Mouse (Mus musculus) bone marrow macrophage, adult 2 months (primary cell): ENCODE measurements around the gene Sel1l3.

Experiments used
- CTCF ChIP-seq: IDR thresholded peaks from 2 replicates; pipeline ENCODE4 v1.5.1; 2012; ENCODE audit warnings: low read depth, mild to moderate bottlenecking, low read length, moderate library complexity
- POLR2A ChIP-seq: IDR thresholded peaks from 2 replicates; pipeline ENCODE4 v1.6.1; 2012; ENCODE audit warnings: mild to moderate bottlenecking, low read depth, low read length, borderline replicate concordance

DNA sequence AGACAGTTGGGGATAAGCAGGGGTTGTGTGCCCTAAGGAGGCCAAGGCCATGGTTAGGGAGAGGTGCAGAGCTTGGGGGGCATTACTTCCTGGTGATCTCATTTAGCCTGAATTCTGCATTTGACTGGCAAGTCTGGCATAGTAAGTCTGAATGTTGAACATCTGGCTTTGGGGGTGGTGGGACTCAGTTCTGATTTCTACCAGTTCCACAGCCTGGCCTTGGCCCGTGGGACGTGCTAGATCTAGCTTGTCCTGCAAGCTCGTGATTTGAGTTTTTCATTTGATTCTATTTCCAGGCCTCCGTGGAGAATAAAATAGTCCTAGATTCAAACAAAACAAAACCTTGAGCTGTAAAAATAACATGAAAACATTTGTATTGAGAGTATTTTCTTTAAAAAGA, 46.2 kb downstream of the Sel1l3 start:
- TF ChIP-seq CTCF (no peak), POLR2A (no peak)
